Comparison of ENCODE assay signal across 16 mouse cellular contexts in genomic region chr19:36714492-36714891, GRCm38 (mm10). TPM values are rescaled to one million over a fixed set of nuclear protein-coding genes. Genes with fewer than 3 reads are reported as not detected.
"Had no signal": no experiment of that assay in that cellular context is flagged by ENCODE, and none has a peak within 500 bp of the region (broad histone marks: within the 10 kb centered on the region; RNA-seq: fewer than 3 reads in every experiment).

No protein-coding gene starts in this region.

- H3K4me2 ChIP-seq: limb, embryonic 12.5 days; liver, embryonic 15.5 days; midbrain, embryonic 15.5 days; neural tube, embryonic 12.5 days had no signal

- H3K9me3 ChIP-seq: liver, embryonic 15.5 days; midbrain, embryonic 15.5 days; neural tube, embryonic 12.5 days had no signal

- DNase-seq: kidney, adult 11 months; kidney, postnatal 10 days; kidney, postnatal 4 days; liver; lung, adult 2 months; lung, postnatal 36 days; right cerebral cortex, postnatal 14 days; thymus, postnatal 14 days had no signal

- H3K36me3 ChIP-seq: limb, embryonic 12.5 days; liver, embryonic 15.5 days; midbrain, embryonic 15.5 days; neural tube, embryonic 12.5 days had no signal

- H3K27ac ChIP-seq: layer of hippocampus, adult 2 months; limb, embryonic 12.5 days; liver, embryonic 15.5 days; midbrain, embryonic 15.5 days; neural tube, embryonic 12.5 days had no signal

- H3K4me3 ChIP-seq: layer of hippocampus, adult 2 months; limb, embryonic 12.5 days; liver, embryonic 15.5 days; midbrain, embryonic 15.5 days; neural tube, embryonic 12.5 days had no signal

- H3K27me3 ChIP-seq: limb, embryonic 12.5 days; liver, embryonic 15.5 days; midbrain, embryonic 15.5 days; neural tube, embryonic 12.5 days had no signal

- ATAC-seq: lung, postnatal 0 days; midbrain, embryonic 15.5 days had no signal

- H3K4me1 ChIP-seq: limb, embryonic 12.5 days; liver, embryonic 15.5 days; midbrain, embryonic 15.5 days; neural tube, embryonic 12.5 days had no signal

- H3K9ac ChIP-seq: limb, embryonic 12.5 days; liver, embryonic 15.5 days; midbrain, embryonic 15.5 days; neural tube, embryonic 12.5 days had no signal

RNA-seq across cellular contexts. Expression of gene Ppp1r3c, which starts 22.0 kb away (rescaled TPM):
- total RNA-seq: megakaryocyte progenitor cell, adult 5-6 weeks; monocyte, adult 5-6 weeks had no signal
